Mouse (Mus musculus): ENCODE data around the gene Srm.

The Srm gene

GRCm38 (mm10) chr4:148601871-148602270 is 10.6 kb downstream of the Srm start:
- no peak for DNase-seq (ENCODE audit: low spot score in 2 of 2)

- DNase-seq (ENCODE audit: low spot score in 2 of 2): no peak
These were observed 11.2 kb downstream of the Srm start, which contains the start of gene Masp2 for GRCm38 (mm10) chr4:148602357-148603120. Gene Masp2 (plus strand): TSS chr4:148602554.

DNA sequence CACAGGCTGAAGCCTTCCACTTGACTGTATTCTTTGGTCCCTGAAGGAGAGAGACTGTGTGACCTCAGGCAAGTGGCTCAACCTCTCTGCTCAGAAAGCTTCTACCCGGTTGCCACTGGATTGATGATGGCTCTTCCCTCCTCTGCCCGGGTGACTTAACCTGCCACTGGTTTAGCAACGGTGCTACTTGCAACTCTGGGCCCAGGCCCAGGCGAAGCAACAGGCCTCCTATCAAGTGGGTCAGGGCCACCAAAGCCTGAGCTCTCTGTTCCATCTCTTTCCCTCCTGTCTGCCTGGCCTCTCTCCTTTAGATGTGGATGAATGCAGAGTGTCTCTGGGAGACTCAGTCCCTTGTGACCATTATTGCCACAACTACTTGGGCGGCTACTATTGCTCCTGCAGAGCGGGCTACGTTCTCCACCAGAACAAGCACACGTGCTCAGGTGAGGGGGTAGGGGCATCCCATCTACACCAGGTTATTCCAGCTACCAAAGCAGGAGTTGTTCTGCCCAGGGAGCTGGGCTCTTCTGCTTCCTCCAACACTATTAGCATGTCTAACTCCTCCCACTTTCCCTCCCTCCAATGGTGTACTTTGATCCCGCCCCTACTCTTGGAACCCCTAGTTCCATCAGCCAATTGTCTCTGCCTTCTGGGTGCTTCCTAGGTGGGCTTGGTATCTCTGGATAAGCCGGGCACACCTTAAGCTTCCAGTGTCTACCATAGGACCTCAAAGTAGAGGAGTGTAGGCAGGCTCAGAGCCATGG is 12.3 kb downstream of the Srm start:
- no peak for DNase-seq (ENCODE audit: low spot score in 2 of 2)

GRCm38 (mm10) chr4:148604141-148604540 is 12.8 kb downstream of the Srm start:
- no peak for DNase-seq (ENCODE audit: low spot score in 2 of 2)

- peak in 1 of 2 experiments; percentile 57 for DNase-seq (ENCODE audit: low spot score in 2 of 2)
These were observed 13.3 kb downstream of the Srm start for GRCm38 (mm10) chr4:148604541-148605165.

GRCm38 (mm10) chr4:148607758-148608157 is 16.5 kb downstream of the Srm start:
- DNase-seq (ENCODE audit: low spot score in 2 of 2): peak in 1 of 2 experiments; percentile 68

DNA sequence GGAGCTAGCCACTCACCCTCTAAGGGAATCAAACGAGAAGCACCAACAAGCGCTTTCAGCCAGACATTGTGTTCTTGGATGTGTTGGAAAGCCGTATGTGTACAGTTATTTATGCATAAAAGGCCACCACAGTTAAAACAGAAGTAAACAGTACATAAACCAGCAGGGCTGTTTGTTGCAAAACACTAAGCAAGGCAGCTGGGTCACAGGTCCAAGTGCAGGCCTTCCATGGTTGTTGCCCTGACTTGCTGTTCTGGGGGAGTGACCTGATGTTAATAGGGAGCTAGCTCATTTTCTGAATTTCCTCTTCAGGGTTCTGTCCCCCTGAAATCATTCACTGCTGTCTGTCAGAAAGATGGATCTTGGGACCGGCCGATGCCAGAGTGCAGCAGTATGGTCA is 18.5 kb downstream of the Srm start:
- DNase-seq (ENCODE audit: low spot score in 2 of 2): no peak

GRCm38 (mm10) chr4:148610631-148611364 is 19.5 kb downstream of the Srm start:
- DNase-seq (ENCODE audit: low spot score in 2 of 2): no peak

GRCm38 (mm10) chr4:148612557-148612956 is 21.3 kb downstream of the Srm start:
- DNase-seq (ENCODE audit: low spot score in 2 of 2): no peak

DNA sequence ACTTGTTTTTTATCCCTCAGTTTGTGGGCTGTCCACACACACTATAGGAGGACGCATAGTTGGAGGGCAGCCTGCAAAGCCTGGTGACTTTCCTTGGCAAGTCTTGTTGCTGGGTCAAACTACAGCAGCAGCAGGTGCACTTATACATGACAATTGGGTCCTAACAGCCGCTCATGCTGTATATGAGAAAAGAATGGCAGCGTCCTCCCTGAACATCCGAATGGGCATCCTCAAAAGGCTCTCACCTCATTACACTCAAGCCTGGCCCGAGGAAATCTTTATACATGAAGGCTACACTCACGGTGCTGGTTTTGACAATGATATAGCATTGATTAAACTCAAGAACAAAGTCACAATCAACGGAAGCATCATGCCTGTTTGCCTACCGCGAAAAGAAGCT is 22.4 kb downstream of the Srm start:
- no peak for DNase-seq (ENCODE audit: low spot score in 2 of 2)

DNA sequence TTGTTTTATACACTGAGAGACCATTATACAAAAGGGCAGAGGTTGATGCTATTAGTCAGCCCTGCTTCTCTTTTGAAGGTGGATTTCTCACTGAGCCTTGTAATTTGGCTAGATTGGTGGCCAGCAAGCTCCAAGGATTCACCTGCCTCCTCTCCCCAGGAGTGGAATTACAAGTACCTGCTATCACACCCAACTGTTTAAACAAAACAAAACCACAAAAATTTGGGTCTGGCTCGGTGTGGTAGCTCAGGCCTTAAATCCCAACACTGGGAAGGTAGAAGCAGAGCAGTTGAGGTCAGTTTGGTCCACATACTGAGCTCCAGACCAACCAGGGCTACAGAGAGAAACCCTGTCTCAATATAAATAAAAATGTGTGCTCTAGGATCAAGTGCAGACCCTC is 28.5 kb downstream of the Srm start:
- no peak for DNase-seq (ENCODE audit: low spot score in 2 of 2)

DNA sequence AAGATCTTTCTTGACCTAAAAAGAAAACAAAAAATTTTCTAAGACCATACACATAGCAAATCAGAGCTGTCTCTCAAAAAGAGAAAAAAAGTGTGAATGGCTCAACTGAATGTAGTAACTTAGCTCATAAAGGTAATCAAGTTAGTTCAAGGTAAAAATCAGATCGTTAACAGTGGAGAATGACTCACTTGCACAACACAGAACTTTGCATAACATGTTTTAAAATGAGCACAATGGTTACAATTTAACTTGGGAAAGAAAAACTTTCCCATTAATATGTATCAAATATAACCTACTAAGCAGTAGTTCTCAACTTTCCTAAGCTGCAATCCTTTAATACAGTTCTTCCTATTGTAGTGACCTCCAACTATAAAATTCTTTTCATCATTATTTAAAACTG is 29.4 kb downstream of the Srm start:
- DNase-seq (ENCODE audit: low spot score in 2 of 2): no peak

DNA sequence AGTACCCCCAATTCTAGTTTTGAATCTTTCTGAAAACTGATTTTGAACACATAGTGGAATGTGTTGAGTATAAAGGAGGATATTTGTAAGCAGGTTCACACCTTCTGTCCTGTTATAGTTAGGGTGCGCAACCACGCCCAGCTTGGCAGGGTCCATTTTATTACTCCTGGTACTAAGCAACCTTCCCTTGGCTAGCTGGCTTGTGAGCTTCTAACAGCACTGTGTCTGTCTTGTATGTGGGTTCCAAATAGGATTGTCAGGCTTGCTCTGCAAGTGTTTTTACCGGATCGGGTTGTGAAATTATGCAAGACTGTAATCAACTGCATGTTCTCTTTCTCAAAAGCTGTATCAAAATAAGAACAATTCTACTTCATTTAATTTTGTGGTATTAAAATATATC is 31.2 kb downstream of the Srm start:
- DNase-seq (ENCODE audit: low spot score in 2 of 2): no peak

DNA sequence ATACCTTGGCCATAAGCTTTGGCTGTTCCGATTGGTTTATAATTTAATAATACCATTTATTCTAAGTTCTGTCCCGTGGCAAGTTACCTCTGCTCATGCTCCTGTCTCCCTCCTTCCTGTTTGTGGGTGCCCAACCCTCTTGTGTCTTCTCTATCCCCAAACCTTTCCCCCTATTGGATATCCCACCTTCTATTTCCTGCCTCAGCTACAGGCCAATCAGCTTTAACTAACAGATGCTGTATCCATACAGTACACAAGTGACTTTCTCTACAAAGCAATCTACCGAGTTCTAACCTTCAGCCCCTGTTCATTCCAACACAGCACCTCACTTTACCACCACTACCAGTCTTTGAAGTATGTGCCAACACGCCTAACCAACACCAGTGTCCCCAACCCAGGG is 32.3 kb downstream of the Srm start:
- no peak for DNase-seq (ENCODE audit: low spot score in 2 of 2)

- DNase-seq (ENCODE audit: low spot score in 2 of 2): no peak
These were observed 33.7 kb downstream of the Srm start for GRCm38 (mm10) chr4:148625010-148625409.

GRCm38 (mm10) chr4:148625756-148626622 is 34.7 kb downstream of the Srm start:
- DNase-seq (ENCODE audit: low spot score in 2 of 2): no peak

DNA sequence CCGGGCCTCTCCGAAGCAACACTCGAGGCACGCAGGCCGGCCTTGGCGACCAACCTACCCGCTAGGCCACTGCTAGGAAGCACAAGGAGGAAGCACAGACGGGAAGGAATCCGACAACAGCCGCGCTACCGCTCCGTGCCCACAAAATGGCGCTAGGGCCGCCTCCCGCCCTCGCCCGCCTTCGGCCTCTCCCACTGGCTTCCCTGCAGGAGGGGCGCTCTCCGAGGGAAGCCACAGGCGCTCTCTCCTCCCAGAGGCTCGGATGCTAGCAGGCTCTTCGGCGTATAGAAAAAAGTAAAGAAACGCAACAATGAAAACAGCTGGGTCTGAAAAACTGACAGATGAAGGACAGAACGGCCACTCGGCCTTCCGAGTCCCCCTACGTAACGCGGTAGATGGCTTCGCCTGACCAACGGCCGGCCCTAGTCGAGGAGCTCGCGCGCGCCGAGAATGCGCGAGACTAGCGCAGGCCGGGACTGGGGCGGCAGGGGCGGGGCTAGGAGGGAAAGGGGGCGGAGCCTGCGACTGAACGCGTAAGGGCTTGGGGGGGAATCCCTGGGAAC is 35.4 kb downstream of the Srm start, which contains the start of gene Tardbp:
Gene Tardbp, minus strand, starts transcription at position 397 of the 563 bp plus-strand sequence.
- peak; percentile 89 to 96 for DNase-seq (ENCODE audit: low spot score in 2 of 2)

GRCm38 (mm10) chr4:148627246-148627645 is 35.9 kb downstream of the Srm start:
- no peak for DNase-seq (ENCODE audit: low spot score in 2 of 2)

- no peak for DNase-seq (ENCODE audit: low spot score in 2 of 2)
These were observed 40.9 kb downstream of the Srm start for GRCm38 (mm10) chr4:148632013-148632692.

All from frontal cortex, postnatal 10 days (tissue).